Mouse (Mus musculus): ENCODE measurements around the gene Rcl1. TPM values are rescaled to one million over a fixed set of nuclear protein-coding genes. Genes with fewer than 3 reads are reported as not detected.

Gene Rcl1
- polyA plus RNA-seq, 1 experiment from 2014 or later = 35.3 TPM

GRCm38 (mm10) chr19:29185122-29185521, 83.9 kb downstream of the Rcl1 start:
- ATAC-seq = no peak

GRCm38 (mm10) chr19:29185552-29186232, 84.5 kb downstream of the Rcl1 start:
- Histone ChIP-seq H3K9me3 (ENCODE audit: control insufficient read depth, low read length) (no peaks in the 10 kb centered on the region), H3K4me2 (ENCODE audit: low read length) (no peak overlapping the region), H3K4me3 (replicated peaks; ENCODE audit: low read length) (no peak overlapping the region), H3K27ac (ENCODE audit: low read length) (no peak overlapping the region), H3K27me3 (replicated peaks; ENCODE audit: control insufficient read depth, insufficient read depth, low read length) (no peaks in the 10 kb centered on the region), H3K36me3 (ENCODE audit: control insufficient read depth, insufficient read depth) (no peaks in the 10 kb centered on the region), H3K4me1 (replicated peaks; ENCODE audit: control insufficient read depth, insufficient read depth, low read length) (0 out of 2 replicates have a peak, but pooled peaks cover 2% of the 10 kb centered on the region), H3K9ac (replicated peaks; ENCODE audit: low read depth, low read length) (no peak overlapping the region)
- WGBS = 55% methylated on average over 9 of the region's 9 CpGs
- ATAC-seq = no peak

More at GRCm38 (mm10) chr19:29185122-29185521, 83.9 kb downstream of the Rcl1 start:
- no peaks in the 10 kb centered on the region for H3K36me3 ChIP-seq (ENCODE audit: control insufficient read depth, insufficient read depth)
- H3K27ac ChIP-seq (ENCODE audit: low read length) = no peak overlapping the region
- no peaks in the 10 kb centered on the region for H3K27me3 ChIP-seq (replicated peaks; ENCODE audit: control insufficient read depth, insufficient read depth, low read length)
- H3K4me1 ChIP-seq (replicated peaks; ENCODE audit: control insufficient read depth, insufficient read depth, low read length) = 0 out of 2 replicates have a peak, but pooled peaks cover 2% of the 10 kb centered on the region
- 15% methylated on average over 7 of the region's 7 CpGs for WGBS
- no peaks in the 10 kb centered on the region for H3K9me3 ChIP-seq (ENCODE audit: control insufficient read depth, low read length)
- no peak overlapping the region for H3K4me2 ChIP-seq (ENCODE audit: low read length)
- H3K9ac ChIP-seq (replicated peaks; ENCODE audit: low read depth, low read length) = no peak overlapping the region
- H3K4me3 ChIP-seq (replicated peaks; ENCODE audit: low read length) = no peak overlapping the region

- Histone ChIP-seq H3K27me3 (replicated peaks; ENCODE audit: control insufficient read depth, insufficient read depth, low read length) (no peaks in the 10 kb centered on the region), H3K27ac (ENCODE audit: low read length) (no peak overlapping the region), H3K9ac (replicated peaks; ENCODE audit: low read depth, low read length) (no peak overlapping the region), H3K36me3 (ENCODE audit: control insufficient read depth, insufficient read depth) (no peaks in the 10 kb centered on the region), H3K9me3 (ENCODE audit: control insufficient read depth, low read length) (no peaks in the 10 kb centered on the region), H3K4me2 (ENCODE audit: low read length) (no peak overlapping the region), H3K4me1 (replicated peaks; ENCODE audit: control insufficient read depth, insufficient read depth, low read length) (0 out of 2 replicates have a peak, but pooled peaks cover 2% of the 10 kb centered on the region), H3K4me3 (replicated peaks; ENCODE audit: low read length) (no peak overlapping the region)
- WGBS = 89% methylated on average over 2 of the region's 2 CpGs
- ATAC-seq = no peak
Observed at GRCm38 (mm10) chr19:29188879-29189278, 87.7 kb downstream of the Rcl1 start.

MicroRNAs within 50 kb of the gene (microRNA counts, 519-probe panel; counts per million panel counts)
- microRNA mmu-miR-101b = 2,618 counts per million, percentile 66 among the panel's probes with 10 or more counts

Small RNAs within 50 kb of the gene (microRNA-seq; reads per million reads assigned to microRNA genes)
- gene Mir101b = 1,730 reads per million, percentile 82 among the genes with 10 or more reads in this experiment

Other genes with a start within 250 kb of the Rcl1 start
- gene Plpp6, start 137.4 kb upstream of the Rcl1 start, polyA plus RNA-seq (2015; fragmentation: Nextera tagmentation; extraction: Ambion mirVana) = 8.6 and 8.9 TPM in 2 replicates
- 2.5 and 3.4 TPM in 2 replicates for gene 4430402I18Rik, start 133.6 kb upstream of the Rcl1 start, polyA plus RNA-seq (2015; fragmentation: Nextera tagmentation; extraction: Ambion mirVana)
- 56.6 and 57.6 TPM in 2 replicates for gene Cdc37l1, start 111.0 kb upstream of the Rcl1 start, polyA plus RNA-seq (2015; fragmentation: Nextera tagmentation; extraction: Ambion mirVana)
- gene Ak3, start 53.4 kb upstream of the Rcl1 start, polyA plus RNA-seq (2015; fragmentation: Nextera tagmentation; extraction: Ambion mirVana) = 68.9 and 83.1 TPM in 2 replicates
- gene Jak2, start 150.5 kb downstream of the Rcl1 start, polyA plus RNA-seq (2015; fragmentation: Nextera tagmentation; extraction: Ambion mirVana) = 18.2 and 19.9 TPM in 2 replicates
- 1.2 and 1.4 TPM in 2 replicates for gene Insl6, start 224.0 kb downstream of the Rcl1 start, polyA plus RNA-seq (2015; fragmentation: Nextera tagmentation; extraction: Ambion mirVana)
- 2.8 and 3.9 TPM in 2 replicates for gene Rln1, start 233.3 kb downstream of the Rcl1 start, polyA plus RNA-seq (2015; fragmentation: Nextera tagmentation; extraction: Ambion mirVana)